Mouse (Mus musculus) B cell, adult 62 days (primary cell): ENCODE results near the gene Cep78. TPM values are rescaled to one million over a fixed set of nuclear protein-coding genes. Genes with fewer than 3 reads are reported as not detected.

Source experiments
- total RNA-seq: library from RNA; stranded (reverse); gene quantifications from 4 replicates; pipeline ENCODE4 v1.2.4, GENCODE M21; 2023

Gene Cep78
- 13.4 to 16.2 TPM (median 13.8 TPM) in 4 replicates for total RNA-seq

GRCm38 (mm10) chr19:15984449-15985171 is at the start of gene Cep78:
Cep78 (minus strand) TSS chr19:15984989.

GRCm38 (mm10) chr19:15947237-15947636 is 37.6 kb downstream of the Cep78 start, which contains the start of gene Psat1:
Psat1 (minus strand) TSS chr19:15947337.

Other genes with a start within 250 kb of the Cep78 start
- 29.0 to 31.4 TPM (median 31.1 TPM) in 4 replicates for gene Psat1, start 37.7 kb downstream of the Cep78 start, total RNA-seq
- 43.0 to 47.6 TPM (median 46.3 TPM) in 4 replicates for gene Gnaq, start 147.8 kb upstream of the Cep78 start, total RNA-seq